Mouse (Mus musculus) T-helper 17 cell (primary cell): ENCODE results near the gene Adgrv1.
"Not testable (repeated sequence)": the region's sequence is repeated elsewhere in the genome, so short reads cannot be mapped to it uniquely, and the experiment has no call there.

Experiments
- in situ Hi-C, 2 experiments: fragments of 300-600 bp; cut with MboI, MseI; formaldehyde crosslinking; loops; 1 replicate in 1 of 2; 2 replicates in 1 of 2; pipeline ENCODE4 v1.15.1; 2025; ENCODE audit warnings: high pct_unique_total_duplicates in 2 of 2

The Adgrv1 gene

DNA sequence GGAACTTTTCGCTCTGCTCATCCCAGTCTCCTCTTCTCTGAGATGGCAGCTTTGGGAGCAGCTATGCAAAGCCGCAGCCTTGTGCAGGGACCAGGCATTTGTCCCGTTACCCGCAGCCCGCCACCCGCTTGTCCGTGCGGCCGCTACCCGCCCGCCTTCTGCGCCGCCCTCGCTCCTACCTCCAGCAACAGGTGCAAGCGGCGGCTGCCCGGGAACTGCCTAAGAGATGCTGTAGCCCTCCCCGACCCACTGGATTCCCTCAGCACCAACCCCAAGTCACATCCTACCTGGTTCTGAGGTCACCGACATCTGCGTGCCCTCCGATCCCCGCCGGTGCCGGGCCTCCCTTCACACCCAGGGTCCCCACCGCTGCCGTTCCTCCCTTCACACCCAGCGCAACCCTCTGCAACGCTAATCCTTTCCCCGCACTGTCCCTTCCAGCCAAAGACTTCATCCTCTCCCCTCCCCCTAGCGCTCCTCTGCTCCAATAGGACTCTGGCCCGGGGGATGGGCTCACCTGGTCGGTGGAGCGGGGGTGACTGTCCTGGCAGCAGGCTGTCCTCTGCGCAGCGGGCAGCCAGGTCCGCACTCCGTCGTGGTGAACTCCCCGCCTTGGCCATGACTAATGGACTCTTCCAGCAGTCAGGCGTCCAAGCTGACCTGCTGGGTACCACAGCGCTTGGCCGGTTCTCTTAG is at the start of gene Adgrv1:
Gene Adgrv1, minus strand, starts transcription at position 435 of the 696 bp plus-strand sequence.
- in situ Hi-C loops, result loop anchor here in 1 of 2 experiments (25.0 kb wide), 1 partner anchor 771 kb away; no protein-coding TSS in a partner anchor

DNA sequence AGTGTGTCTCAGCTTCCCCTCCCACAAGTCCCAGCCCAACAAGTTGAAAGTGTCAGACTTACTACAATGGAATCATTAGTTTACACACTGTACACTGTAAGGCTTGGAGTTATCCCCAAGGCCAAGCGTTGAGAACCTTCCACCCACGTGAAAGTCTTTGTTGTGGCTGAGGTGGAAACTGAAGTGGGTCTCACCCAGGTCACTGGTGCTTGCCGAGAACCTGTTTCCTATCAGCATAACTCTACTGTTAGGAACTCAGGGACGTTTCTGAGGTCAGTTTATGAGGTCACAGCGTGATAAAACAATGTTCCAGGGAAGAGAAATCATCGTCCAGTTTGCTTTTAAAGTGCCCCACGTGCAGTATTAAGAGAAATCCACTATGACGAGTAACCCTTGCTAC is 42.4 kb upstream of the Adgrv1 start:
- in situ Hi-C loops, result no loop called here

DNA sequence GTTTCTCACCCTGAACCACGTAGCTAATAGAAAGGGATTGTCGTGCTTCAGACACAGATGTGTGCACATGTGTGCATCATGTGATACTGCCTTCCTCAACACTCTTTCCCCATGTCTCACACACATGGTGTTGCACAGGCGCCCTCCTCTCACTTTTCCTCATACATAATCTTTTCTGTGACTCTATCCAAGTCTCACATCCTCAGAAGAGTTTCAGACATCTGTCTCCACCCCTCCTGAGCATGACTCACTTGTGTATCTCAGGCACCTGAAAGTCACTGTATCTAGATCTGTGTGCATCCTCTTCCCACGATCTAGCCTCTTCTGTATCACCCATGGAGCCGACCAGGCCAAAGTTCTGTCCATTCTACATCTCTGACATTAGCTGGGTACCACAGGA is 34.8 kb upstream of the Adgrv1 start:
- in situ Hi-C loops, result loop anchor here in 1 of 2 experiments (5.0 kb wide), 1 partner anchor 45 kb away; the partner anchor contains the start of genes Mblac2 and Polr3g

DNA sequence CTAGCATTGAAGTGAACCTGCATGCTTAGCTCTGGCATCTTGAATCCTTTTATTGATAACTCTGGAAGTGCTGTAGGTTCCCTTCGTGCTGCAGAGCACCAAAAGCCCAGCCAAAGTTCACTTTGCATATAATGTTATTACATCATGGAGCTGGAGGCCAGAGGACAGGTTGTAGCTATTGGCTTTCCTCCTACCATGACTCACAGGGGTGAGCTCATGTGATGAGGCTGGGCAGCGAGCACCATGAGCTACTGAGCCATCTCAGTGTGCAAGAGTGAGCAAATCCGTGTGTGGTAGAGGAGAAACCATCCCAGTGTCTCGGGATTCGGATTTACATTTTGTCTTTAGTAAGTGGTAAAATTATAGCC is 31.4 kb upstream of the Adgrv1 start:
- in situ Hi-C loops, result no loop called here

DNA sequence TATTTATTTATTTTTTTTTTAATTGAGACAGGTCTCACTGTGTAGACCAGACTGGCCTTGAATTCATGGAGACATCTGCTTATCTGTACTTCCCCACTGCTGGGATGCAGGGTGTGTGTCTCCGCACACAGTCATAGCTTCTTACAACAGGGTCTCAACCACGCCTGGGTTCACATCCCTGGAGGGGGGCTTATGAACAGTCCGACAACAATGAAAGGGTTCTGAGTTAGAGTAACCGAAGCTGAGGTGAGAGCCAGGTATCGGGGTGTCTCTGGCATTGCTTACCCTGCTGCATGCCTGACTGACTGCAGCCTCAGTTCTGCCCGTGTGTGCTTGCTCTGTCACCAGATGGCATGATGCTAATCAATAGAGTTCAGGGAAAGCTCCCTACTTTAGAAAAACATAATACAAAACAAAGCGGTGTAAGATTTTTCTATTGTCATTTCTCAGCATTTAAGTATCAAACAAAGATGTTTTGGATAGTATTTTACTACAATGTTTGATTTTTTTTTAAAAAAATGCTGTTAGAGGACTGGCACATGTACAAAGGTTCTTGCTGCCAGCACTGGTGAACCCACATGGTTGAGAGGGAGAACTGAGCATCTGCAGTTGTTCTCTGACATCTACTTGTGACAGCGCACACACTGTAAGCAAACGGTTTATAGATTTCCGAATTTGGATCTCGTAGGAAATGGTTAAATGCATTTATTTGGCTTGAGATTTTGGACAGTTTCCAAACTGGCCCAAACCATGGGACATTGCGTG is 30.8 kb upstream of the Adgrv1 start:
- in situ Hi-C loops, result no loop called here

DNA sequence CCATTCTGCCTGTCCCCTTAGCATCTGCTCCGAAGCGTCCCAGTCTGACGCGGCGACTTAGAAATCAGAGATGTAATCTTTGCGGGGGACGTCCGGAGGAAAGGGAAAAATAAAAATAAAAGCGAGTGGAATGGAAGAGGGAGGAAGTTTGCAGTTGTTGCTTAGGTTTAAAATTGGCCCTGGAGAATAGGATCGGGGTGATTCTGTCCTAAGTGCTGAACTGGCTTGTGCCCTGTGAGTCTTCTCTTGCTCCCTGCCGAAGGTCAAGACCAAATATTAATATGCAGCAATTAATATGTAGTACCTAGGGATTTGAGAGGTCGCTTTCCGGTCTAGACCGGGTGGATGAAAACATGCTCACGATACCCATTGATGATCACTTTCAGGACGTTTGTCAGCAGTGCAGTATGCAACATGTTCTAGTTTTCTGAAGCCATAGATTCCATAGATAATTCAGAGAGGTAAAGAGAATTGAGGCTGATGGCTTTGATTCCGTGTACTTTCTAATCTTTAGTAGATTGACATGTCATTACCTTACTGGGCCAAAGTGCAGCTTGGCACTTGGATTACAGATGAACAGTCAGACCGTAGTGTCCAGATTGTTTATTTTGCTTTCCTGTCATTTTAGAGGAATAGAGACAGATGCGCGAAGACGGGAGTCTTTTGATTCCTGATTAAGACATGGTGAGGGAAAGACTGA is 25.2 kb upstream of the Adgrv1 start:
- in situ Hi-C loops, result no loop called here

DNA sequence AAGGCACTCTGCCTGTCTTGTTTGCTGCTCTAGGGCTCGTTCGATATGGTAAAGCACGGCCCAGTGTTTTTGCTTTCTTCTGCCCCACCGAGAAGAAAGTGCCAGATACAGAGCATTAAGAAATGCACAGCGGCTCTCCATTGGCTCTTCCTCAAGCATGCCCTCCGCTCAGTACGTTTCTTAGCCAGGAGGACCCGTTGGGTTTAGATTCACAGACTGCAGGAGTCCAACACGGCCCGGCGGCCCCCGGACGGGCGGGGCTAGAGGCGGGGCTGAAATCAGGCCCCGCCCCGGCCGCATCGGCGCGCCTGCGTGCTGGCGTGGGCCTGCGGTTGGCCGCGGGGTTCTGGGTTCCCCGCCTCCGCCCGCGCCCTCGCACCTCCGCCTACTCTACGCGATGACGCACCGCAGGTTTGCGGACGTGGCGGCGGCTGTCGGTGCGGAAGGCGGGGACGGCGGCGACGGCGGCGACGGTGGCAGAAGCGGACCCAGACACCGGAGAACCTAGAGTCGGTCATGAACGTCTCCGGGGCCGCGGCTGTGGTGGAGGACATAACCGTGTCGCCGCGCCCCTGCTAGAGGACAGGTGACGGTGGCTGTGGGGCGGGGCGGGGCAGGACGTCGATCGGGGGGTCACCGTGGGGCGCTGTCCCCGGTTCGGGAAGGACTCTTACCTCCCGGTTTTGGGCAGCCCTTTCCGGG is 24.5 kb upstream of the Adgrv1 start, which contains the start of gene Lysmd3:
Gene Lysmd3, plus strand, starts transcription at position 313 of the 702 bp plus-strand sequence.
- in situ Hi-C loops, result no loop called here

DNA sequence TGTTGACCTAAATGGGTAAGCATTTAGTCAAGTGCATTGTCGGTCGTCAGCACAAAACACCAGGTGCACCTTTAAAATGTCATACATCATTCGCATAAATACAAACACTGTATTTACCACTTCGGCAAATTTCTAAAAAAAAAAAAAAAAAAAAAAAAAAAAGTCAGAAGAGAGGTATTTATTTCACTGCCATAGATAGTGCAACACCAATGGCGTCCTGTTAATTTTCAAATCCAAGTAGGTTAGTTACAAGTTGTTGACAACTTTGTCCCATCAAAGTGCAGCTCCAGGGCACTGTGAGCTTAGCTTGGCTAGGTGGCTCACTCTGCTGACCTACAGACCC is 24.0 kb upstream of the Adgrv1 start:
- in situ Hi-C loops, result no loop called here

DNA sequence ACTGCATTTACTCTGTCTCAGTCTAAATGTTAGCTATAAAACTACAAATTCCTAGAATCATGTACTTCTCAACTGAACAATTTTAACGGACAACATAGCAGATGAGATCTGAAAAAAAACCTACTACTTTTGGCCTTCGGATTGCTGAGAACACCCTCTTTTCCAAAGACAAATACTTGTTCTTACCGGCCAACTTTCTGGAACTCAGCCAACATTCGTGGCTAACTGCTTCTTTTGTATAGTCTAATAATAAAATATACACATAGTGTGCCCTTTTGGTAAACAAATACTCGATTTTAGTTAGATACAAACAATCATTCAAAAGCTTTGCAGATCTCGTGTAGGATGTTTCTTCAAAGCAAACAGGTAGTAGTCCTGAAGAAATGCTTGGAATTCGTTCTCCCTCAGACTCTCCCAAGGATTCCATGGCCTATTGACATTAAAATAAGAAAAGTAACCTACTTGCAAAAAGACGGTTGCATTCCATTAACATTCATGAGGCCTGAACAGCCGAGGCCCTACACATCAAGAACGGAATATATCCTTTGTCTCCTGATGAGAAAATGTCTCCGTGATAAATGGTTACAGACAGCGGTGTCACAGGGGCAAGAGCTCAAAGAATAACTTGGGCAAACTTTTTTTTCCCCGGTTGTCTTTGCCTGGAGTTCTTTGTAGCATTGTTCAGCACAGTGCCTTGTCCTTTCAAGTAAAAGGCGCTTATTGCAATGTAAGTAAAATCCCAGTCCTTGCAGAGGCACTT is 23.3 kb upstream of the Adgrv1 start:
- in situ Hi-C loops, result no loop called here

DNA sequence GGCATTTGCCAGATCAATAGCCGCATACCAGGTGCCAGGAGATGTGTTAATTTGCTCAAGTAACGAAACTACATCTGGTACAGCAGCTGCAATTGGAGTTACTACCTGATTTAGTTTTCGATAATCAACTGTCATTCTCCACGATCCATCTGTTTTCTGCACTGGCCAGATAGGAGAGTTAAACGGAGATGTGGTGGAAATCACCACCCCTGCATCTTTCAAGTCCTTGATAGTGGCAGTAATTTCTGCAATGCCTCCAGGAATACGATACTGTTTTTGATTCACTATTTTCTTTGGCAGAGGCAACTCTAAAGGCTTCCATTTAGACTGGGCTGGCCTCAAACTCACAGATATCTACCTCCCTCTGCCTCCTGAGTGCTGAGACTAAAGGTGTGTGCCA is 17.4 kb upstream of the Adgrv1 start:
- in situ Hi-C loops, result not testable (repeated sequence)

DNA sequence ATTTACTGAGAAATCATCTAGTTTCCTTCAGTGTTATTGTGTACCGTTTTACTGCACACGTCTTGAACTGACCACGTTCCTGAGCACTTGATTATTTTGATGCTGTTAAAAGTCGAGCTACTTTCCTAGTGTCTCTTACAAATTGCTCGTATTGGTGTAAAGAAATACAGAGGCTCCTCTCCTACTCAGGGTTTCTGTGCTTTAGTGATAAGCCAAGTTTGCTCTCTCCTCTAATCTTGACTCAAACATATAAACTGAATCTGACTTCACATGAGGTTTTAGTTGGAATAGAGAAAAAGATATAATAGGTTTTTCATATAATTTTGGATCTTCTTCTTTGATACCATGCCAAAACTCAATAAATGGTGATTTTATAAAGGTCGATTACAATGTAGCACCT is 13.4 kb upstream of the Adgrv1 start:
- in situ Hi-C loops, result loop anchor here (5.0 to 25.0 kb wide), 3 partner anchors 209 to 784 kb away; partner anchors contain the start of gene Arrdc3 (in 1 of the 2)

DNA sequence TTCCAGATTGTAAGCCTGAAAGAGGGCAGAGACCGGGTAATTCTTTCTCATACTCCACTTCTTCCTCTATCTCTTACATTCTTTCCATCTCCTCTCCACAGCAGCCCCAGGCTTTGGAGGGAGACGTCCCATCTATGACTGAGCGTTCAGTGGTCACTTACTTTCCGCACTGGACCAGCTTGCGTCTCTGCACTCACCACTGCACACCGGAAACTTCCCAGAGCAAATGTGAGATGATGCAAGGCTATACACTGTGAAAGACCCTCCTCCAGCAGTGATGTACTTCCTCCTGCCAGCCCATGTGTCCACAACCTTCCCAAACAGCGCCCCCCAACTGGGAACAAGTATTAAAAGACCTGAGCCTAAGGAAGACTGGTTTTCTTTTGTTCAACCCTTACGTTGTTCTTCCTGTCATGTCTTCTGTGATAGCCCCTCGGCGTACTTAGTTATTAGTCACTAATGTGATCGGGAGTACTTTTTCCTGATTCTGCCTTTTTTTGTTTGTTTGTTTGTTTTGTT is 11.2 kb upstream of the Adgrv1 start:
- in situ Hi-C loops, result loop anchor here (5.0 to 25.0 kb wide), 3 partner anchors 207 to 782 kb away; partner anchors contain the start of gene Arrdc3 (in 1 of the 2)

DNA sequence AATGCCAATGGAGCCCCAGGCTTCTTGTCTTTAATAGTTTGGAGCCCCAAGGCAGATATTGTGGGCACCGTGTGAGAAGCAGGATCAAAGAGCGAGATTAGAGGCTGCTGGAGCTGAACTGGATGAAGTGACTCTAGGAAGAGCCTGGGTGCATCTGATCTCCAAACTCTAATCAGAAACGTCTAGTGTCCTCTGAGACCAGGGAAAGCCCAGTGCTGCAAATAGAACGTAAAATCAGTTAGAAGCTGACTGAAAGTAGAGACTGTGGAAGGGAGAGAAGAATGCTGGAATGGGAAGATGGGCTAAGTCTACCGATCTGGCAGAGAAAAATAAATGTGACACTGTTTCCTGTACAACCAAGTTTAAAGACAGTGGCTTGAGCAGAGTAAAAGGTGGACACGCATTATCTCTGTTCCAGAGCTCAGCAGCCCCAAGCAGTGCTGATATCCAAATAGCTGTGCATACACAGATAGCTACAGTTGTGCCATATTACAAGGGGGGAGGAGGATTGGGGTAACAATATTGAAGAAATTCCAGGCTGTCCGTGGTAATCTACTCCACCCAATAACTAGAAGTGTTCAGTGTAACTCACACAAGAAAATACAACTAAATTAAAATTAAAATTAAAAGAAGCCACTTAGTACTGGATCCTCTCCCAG is 9.7 kb upstream of the Adgrv1 start:
- in situ Hi-C loops, result loop anchor here (5.0 to 25.0 kb wide), 3 partner anchors 205 to 780 kb away; partner anchors contain the start of gene Arrdc3 (in 1 of the 2)

DNA sequence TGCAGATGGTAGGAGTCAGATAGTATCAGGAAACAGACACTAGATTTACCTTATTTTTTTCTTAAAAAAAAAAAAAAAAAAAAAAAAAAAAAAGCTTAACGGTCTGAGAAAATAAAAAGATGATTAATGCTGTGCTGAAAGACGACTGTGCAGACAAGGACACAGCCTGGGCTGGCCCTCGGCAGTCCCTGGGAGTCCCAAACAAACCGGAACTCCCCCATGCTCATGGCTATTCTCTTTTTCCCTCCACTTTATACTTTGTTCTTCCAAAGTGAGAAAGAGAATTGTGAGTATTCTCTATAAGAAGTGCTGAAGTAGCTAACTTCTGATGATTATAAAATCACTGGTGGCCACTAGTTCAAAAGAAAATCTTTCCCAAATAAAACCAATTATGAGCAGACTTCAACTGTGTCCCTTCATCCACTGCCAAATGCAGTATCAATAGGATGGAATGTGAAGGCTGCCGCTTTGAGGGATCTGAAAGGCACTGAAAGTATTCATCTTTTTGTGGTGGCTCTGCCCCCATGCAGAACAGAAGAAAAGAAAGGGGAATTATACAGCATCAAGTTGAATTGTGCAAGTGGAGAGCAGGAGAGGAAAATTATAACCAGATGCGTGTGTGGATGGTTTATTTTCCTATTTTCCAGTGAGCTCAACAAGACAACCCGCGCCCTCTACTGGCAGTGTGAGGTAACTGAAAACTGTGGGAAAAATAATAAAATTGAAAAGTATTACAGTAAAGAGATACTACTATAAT is 8.5 kb upstream of the Adgrv1 start:
- in situ Hi-C loops, result loop anchor here (5.0 to 25.0 kb wide), 3 partner anchors 204 to 779 kb away; partner anchors contain the start of gene Arrdc3 (in 1 of the 2)

DNA sequence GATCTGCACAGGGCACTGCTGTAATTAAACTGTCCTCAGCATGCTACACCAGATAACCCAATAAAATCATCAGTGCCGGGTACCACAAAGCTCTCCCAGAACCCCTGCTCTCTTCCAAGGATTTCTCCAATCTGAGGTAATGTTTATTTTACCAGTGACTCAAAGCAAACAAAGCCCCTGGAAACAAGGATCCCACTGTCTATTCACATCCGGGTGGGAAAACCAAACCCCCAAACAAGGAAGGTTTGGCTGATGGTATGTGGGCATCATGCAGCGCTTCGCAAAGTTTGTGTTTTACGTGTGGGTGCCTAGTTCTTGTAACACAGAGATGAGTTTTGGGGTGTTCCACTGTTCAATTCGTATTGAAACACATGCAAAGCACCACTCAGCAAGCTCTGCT is 7.9 kb upstream of the Adgrv1 start:
- in situ Hi-C loops, result loop anchor here (5.0 to 25.0 kb wide), 3 partner anchors 204 to 779 kb away; partner anchors contain the start of gene Arrdc3 (in 1 of the 2)

DNA sequence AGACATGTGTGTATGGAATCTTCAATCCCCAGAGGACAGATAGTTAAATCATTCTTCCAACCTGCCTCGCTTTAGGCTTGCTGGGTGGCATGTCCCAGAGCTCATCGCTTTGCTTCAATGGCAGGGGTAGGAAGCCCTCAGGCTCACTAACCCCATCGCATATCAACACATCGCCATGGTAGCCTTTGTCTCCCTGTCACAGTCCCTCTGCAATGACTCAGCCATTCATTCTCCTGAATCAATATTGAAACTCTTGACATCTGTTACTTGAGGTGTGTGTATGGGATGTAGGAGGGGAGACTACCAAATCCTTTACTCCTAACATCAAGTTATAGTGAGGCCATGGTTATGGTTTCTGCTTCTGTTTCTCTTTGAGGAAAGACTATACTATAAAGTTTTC is 6.7 kb upstream of the Adgrv1 start:
- in situ Hi-C loops, result loop anchor here (5.0 to 25.0 kb wide), 3 partner anchors 202 to 777 kb away; partner anchors contain the start of gene Arrdc3 (in 1 of the 2)

DNA sequence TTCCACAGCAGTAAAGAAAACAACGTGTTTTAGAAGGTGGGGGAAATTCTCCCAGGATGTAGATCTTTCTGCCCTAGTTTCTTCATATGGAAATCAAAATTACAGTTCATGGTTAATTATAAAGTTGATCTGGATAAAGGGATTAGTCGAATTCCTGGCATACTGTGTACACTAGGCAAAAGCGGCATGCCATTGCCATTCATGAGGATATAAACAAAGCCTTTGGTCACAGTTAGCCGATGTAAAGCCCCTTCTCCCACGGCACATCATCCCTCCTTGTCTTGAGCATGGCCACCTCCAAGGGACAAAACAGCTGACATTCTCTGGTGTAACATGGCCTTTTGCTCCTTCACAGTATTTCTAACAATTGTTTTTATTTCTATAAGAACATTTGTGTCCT is 2.4 kb downstream of the Adgrv1 start:
- in situ Hi-C loops, result loop anchor here in 1 of 2 experiments (25.0 kb wide), 1 partner anchor 768 kb away; no protein-coding TSS in a partner anchor

DNA sequence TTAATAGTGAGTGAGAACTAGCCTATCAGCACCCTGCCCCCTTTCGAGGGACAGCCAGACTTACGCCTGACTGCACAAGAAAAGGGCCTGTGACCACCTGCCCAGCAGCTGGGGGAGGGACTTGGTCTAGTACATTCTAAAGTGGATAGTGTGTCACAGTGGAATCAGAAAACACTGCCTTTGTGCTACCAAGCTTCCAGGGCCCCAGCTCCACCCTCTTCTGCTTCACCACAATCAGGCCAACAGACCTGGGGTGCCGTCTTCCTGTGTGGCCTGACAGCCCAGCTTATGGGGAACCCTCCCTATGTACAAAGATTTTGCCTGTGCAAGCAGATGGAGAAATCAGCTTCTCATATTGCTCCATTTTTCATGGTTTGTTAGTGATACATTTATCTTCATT is 3.6 kb downstream of the Adgrv1 start:
- in situ Hi-C loops, result loop anchor here in 1 of 2 experiments (25.0 kb wide), 1 partner anchor 767 kb away; no protein-coding TSS in a partner anchor
